ENCODE assay signal across 21 mouse cellular contexts in the genomic region with DNA sequence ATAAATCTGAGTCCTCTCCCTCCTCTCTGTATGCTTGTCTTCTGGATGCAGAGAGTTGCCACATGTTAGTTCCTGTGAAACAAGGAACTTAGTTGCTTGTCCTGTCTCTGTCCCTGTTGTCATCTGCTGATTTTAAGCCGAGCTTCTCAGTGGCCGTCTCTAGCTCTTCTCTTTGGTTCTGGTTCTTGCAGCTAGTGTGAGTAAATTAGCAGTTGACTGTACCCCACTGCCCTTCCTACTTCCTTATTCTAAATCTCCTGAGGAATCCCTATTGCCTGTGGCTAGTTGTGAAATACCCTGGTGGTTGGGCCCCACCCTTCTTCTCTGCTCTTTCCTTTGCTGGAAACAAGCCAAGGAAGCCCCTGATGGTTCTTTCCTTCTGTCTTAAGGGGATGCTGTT. TPM values are rescaled to one million over a fixed set of nuclear protein-coding genes. Genes with fewer than 3 reads are reported as not detected.
DNase-seq lines count a peak whose midpoint lies in the region; ATAC-seq and TF ChIP-seq lines count a peak whose summit lies in the region.
"Had no signal": no experiment of that assay in that cellular context is flagged by ENCODE, and none has a peak within 500 bp of the region (broad histone marks: within the 10 kb centered on the region; RNA-seq: fewer than 3 reads in every experiment).

No protein-coding gene starts in this region.

- peaks cover 8% of the 10 kb centered on the region for H3K4me1 ChIP-seq in heart, embryonic 11.5 days (ENCODE audit: control insufficient read depth, insufficient read depth, low read length)
- peaks cover 2% of the 10 kb centered on the region; the same call in 1 of the 2 replicates for H3K4me1 ChIP-seq in lung, adult 2 months (ENCODE audit: control insufficient read depth, insufficient read depth, low read length)
- peaks cover 13% of the 10 kb centered on the region for H3K4me1 ChIP-seq in hindbrain, embryonic 13.5 days (replicated peaks)

- peak; percentile 96 for DNase-seq in heart, adult 11 months
- DNase-seq in lung, postnatal 25 days (ENCODE audit: low spot score) = peak; percentile 41
- DNase-seq in lung, adult 2 months = no peak
- peak; percentile 62 for DNase-seq in lung, postnatal 36 days
- no peak for DNase-seq in embryo, embryonic 11 days
- no peak for DNase-seq in adrenal gland, postnatal 36 days
- DNase-seq: adrenal gland, postnatal 25 days; cerebellum, adult 9-10 months; layer of hippocampus, postnatal 36 days; left cerebral cortex, postnatal 4 days; right cerebral cortex, postnatal 4 days; thymus, postnatal 4 days had no signal

- 82% methylated on average over 2 of the region's 2 CpGs for WGBS in heart, embryonic 11.5 days (ENCODE audit: insufficient replicate concordance)
- 67% methylated on average over 2 of the region's 2 CpGs for WGBS in lung, adult 2 months
- WGBS in hindbrain, embryonic 13.5 days = 89% methylated on average over 2 of the region's 2 CpGs

- no peaks in the 10 kb centered on the region for H3K9me3 ChIP-seq in heart, embryonic 11.5 days (replicated peaks; ENCODE audit: control insufficient read depth, low read length)
- no peaks in the 10 kb centered on the region for H3K9me3 ChIP-seq in hindbrain, embryonic 13.5 days
- H3K9me3 ChIP-seq: heart, embryonic 15.5 days; hindbrain, embryonic 12.5 days; intestine, embryonic 15.5 days had no signal

- H3K4me3 ChIP-seq in heart, embryonic 11.5 days (ENCODE audit: low read depth, low read length) = no peak overlapping the region
- H3K4me3 ChIP-seq in lung, adult 2 months (replicated peaks; ENCODE audit: extremely low read depth, low read depth, low read length) = no peak overlapping the region
- no peak overlapping the region for H3K4me3 ChIP-seq in hindbrain, embryonic 13.5 days
- H3K4me3 ChIP-seq: erythroblast, embryonic 14.5 days; heart, embryonic 15.5 days; hindbrain, embryonic 12.5 days; intestine, embryonic 15.5 days had no signal

- H3K4me2 ChIP-seq in heart, embryonic 11.5 days = no peak overlapping the region
- no peak overlapping the region for H3K4me2 ChIP-seq in hindbrain, embryonic 13.5 days
- H3K4me2 ChIP-seq: heart, embryonic 15.5 days; hindbrain, embryonic 12.5 days; intestine, embryonic 15.5 days had no signal

- no peak for TF ChIP-seq CTCF in lung, adult 2 months (IDR thresholded peaks at IDR 0.05; ENCODE audit: insufficient read depth, low read length)

- H3K27me3 ChIP-seq in heart, embryonic 11.5 days (ENCODE audit: control insufficient read depth, insufficient read depth, low read length) = no peaks in the 10 kb centered on the region
- no peaks in the 10 kb centered on the region for H3K27me3 ChIP-seq in hindbrain, embryonic 13.5 days
- H3K27me3 ChIP-seq: heart, embryonic 15.5 days; hindbrain, embryonic 12.5 days; intestine, embryonic 15.5 days; Patski had no signal

- H3K36me3 ChIP-seq in heart, embryonic 11.5 days (ENCODE audit: control insufficient read depth, insufficient read depth, low read length) = peaks cover 9% of the 10 kb centered on the region
- peaks cover 38% of the 10 kb centered on the region for H3K36me3 ChIP-seq in hindbrain, embryonic 13.5 days

- no peak for ATAC-seq in heart, embryonic 11.5 days (replicated peaks; ENCODE audit: insufficient number of reproducible peaks, low FRiP score, low TSS enrichment)
- ATAC-seq in hindbrain, embryonic 13.5 days (ENCODE audit: low FRiP score) = no peak
- ATAC-seq: forebrain, embryonic 14.5 days; intestine, embryonic 15.5 days; Patski had no signal

- no peak overlapping the region for H3K9ac ChIP-seq in heart, embryonic 11.5 days (ENCODE audit: low read depth, low read length)
- no peak overlapping the region for H3K9ac ChIP-seq in hindbrain, embryonic 13.5 days
- H3K9ac ChIP-seq: heart, embryonic 15.5 days; hindbrain, embryonic 12.5 days; intestine, embryonic 15.5 days; liver, embryonic 14.5 days had no signal

- no peak overlapping the region for H3K27ac ChIP-seq in heart, embryonic 11.5 days (ENCODE audit: low read depth, low read length)
- H3K27ac ChIP-seq in hindbrain, embryonic 13.5 days = no peak overlapping the region
- H3K27ac ChIP-seq: heart, embryonic 15.5 days; hindbrain, embryonic 12.5 days; intestine, embryonic 15.5 days; liver, embryonic 14.5 days had no signal

- no peak for TF ChIP-seq POLR2A in lung, adult 2 months (IDR thresholded peaks at IDR 0.05; ENCODE audit: borderline replicate concordance, extremely low read depth, low read depth, low read length)

RNA-seq across cellular contexts. Expression of gene Ciao2a, which starts 5.1 kb away (rescaled TPM):
- 178 and 181 TPM in 2 replicates for polyA plus RNA-seq in heart, embryonic 11.5 days (2014; fragmentation: Nextera tagmentation; extraction: Ambion mirVana)
- 7.3 and 13.0 TPM in 2 replicates for polyA plus RNA-seq in lung, adult 2 months (2012; rRNA removed)
- total RNA-seq in adrenal gland, postnatal 36 days (2021) = 10 to 100 TPM; 69.2 to 89.1 TPM
- 91.2 and 94.1 TPM in 2 replicates for polyA plus RNA-seq in hindbrain, embryonic 13.5 days (2015; fragmentation: Nextera tagmentation; extraction: Ambion mirVana)

RNA-seq across cellular contexts. Expression of gene Snx1, which starts 5.1 kb away (rescaled TPM):
- 71.7 and 73.5 TPM in 2 replicates for polyA plus RNA-seq in heart, embryonic 11.5 days (2014; fragmentation: Nextera tagmentation; extraction: Ambion mirVana)
- 50.7 and 57.3 TPM in 2 replicates for polyA plus RNA-seq in lung, adult 2 months (2012; rRNA removed)
- total RNA-seq in adrenal gland, postnatal 36 days (2021) = 100 to 1,000 TPM; 118 to 119 TPM
- polyA plus RNA-seq in hindbrain, embryonic 13.5 days (2015; fragmentation: Nextera tagmentation; extraction: Ambion mirVana) = 90.2 and 93.1 TPM in 2 replicates

RNA-seq across cellular contexts. Expression of gene Dapk2, which starts 26.6 kb away (rescaled TPM):
- 9.8 and 11.2 TPM in 2 replicates for polyA plus RNA-seq in heart, embryonic 11.5 days (2014; fragmentation: Nextera tagmentation; extraction: Ambion mirVana)
- 26.7 and 32.8 TPM in 2 replicates for polyA plus RNA-seq in lung, adult 2 months (2012; rRNA removed)
- total RNA-seq in adrenal gland, postnatal 36 days (2021) = 1 to 10 TPM; 7.5 to 9.3 TPM
- 1.4 and 1.5 TPM in 2 replicates for polyA plus RNA-seq in hindbrain, embryonic 13.5 days (2015; fragmentation: Nextera tagmentation; extraction: Ambion mirVana)

Comparison
In these comparisons a context has a peak if more than half of its experiments do, and no peak if none do; other contexts are left out.
1. DNase-seq: peak in heart, adult 11 months (single experiment), lung, postnatal 25 days (single experiment) and lung, postnatal 36 days (single experiment); none in lung, adult 2 months (single experiment), embryo, embryonic 11 days (single experiment) and adrenal gland, postnatal 36 days (0 of 2).